Mouse (Mus musculus) small intestine, adult 2 months (tissue): Measurements from ENCODE around the gene Tigit.

ENCODE experiments used
- CTCF ChIP-seq: fragments of 200-500 bp; IDR thresholded peaks from 2 replicates; pipeline ENCODE4 v1.5.1; 2012; ENCODE audit warnings: low read depth, mild to moderate bottlenecking, control low read depth, inconsistent platforms, low read length, moderate library complexity, mixed read lengths; ENCODE audit not compliant: insufficient replicate concordance, insufficient read length; ENCODE audit errors: extremely low read depth
- POLR2A ChIP-seq: fragments of 200-500 bp; IDR thresholded peaks from 2 replicates; pipeline ENCODE4 v1.6.1; 2012; ENCODE audit warnings: low read depth, mild to moderate bottlenecking, control low read depth, inconsistent platforms, low read length, moderate library complexity

GRCm38 (mm10) chr16:43654269-43654668 lies 9.7 kb downstream of the Tigit start:
- TF ChIP-seq POLR2A (no peak), CTCF (no peak)
